Mouse (Mus musculus): Measurements from ENCODE around the gene Cpvl.

Gene Cpvl

GRCm38 (mm10) chr6:53929858-53930257, 48.6 kb downstream of the Cpvl start:
- no peak for DNase-seq

GRCm38 (mm10) chr6:53926197-53926596, 52.3 kb downstream of the Cpvl start:
- DNase-seq = no peak

- DNase-seq = no peak
These were observed 53.3 kb downstream of the Cpvl start for GRCm38 (mm10) chr6:53925192-53925591.

- DNase-seq = no peak
These were observed 58.4 kb downstream of the Cpvl start for GRCm38 (mm10) chr6:53920041-53920440.

- DNase-seq = no peak
These were observed 61.4 kb downstream of the Cpvl start for GRCm38 (mm10) chr6:53917026-53917558.

GRCm38 (mm10) chr6:53915347-53915746, 63.1 kb downstream of the Cpvl start:
- DNase-seq = no peak

GRCm38 (mm10) chr6:53913151-53913550, 65.3 kb downstream of the Cpvl start:
- no peak for DNase-seq

- no peak for DNase-seq
These were observed 66.2 kb downstream of the Cpvl start for GRCm38 (mm10) chr6:53912112-53912782.

GRCm38 (mm10) chr6:53909986-53910385, 68.5 kb downstream of the Cpvl start:
- no peak for DNase-seq

GRCm38 (mm10) chr6:53909446-53909845, 69.0 kb downstream of the Cpvl start:
- no peak for DNase-seq

GRCm38 (mm10) chr6:53906871-53907270, 71.6 kb downstream of the Cpvl start:
- no peak for DNase-seq

- DNase-seq = no peak
These were observed 72.4 kb downstream of the Cpvl start for GRCm38 (mm10) chr6:53906051-53906462.

- no peak for DNase-seq
These were observed 72.9 kb downstream of the Cpvl start for GRCm38 (mm10) chr6:53905576-53905975.

GRCm38 (mm10) chr6:53904703-53905395, 73.6 kb downstream of the Cpvl start:
- no peak for DNase-seq

GRCm38 (mm10) chr6:53904186-53904585, 74.3 kb downstream of the Cpvl start:
- no peak for DNase-seq

GRCm38 (mm10) chr6:53901741-53902140, 76.7 kb downstream of the Cpvl start:
- DNase-seq = no peak

GRCm38 (mm10) chr6:53897872-53898464, 80.5 kb downstream of the Cpvl start:
- no peak for DNase-seq

- no peak for DNase-seq
These were observed 81.3 kb downstream of the Cpvl start for GRCm38 (mm10) chr6:53897126-53897525.

GRCm38 (mm10) chr6:53893731-53894130, 84.7 kb downstream of the Cpvl start:
- no peak for DNase-seq

GRCm38 (mm10) chr6:53891109-53891508, 87.4 kb downstream of the Cpvl start:
- DNase-seq = no peak

GRCm38 (mm10) chr6:53884931-53885330, 93.5 kb downstream of the Cpvl start:
- no peak for DNase-seq

GRCm38 (mm10) chr6:53884496-53884895, 94.0 kb downstream of the Cpvl start:
- no peak for DNase-seq

- DNase-seq = no peak
These were observed 95.1 kb downstream of the Cpvl start for GRCm38 (mm10) chr6:53883405-53883804.

GRCm38 (mm10) chr6:53881623-53882022, 96.8 kb downstream of the Cpvl start:
- DNase-seq = no peak
